Mouse (Mus musculus): ENCODE results near the gene Dmtf1. TPM values are rescaled to one million over a fixed set of nuclear protein-coding genes. Genes with fewer than 3 reads are reported as not detected.

Dmtf1 gene
- polyA plus RNA-seq, 1 experiment = 63.4 TPM

GRCm38 (mm10) chr5:9093490-9093889 is 68.1 kb downstream of the Dmtf1 start:
- Histone ChIP-seq H3K4me3 (ENCODE audit: insufficient read depth, low read length) (no peak overlapping the region), H3K27ac (ENCODE audit: insufficient read depth, low read length) (no peak overlapping the region), H3K4me1 (ENCODE audit: control insufficient read depth, insufficient read depth, low read length) (no peaks in the 10 kb centered on the region)
- TF ChIP-seq CTCF (IDR thresholded peaks at IDR 0.05; ENCODE audit: extremely low read depth, insufficient read depth, low read length) (no peak), POLR2A (IDR thresholded peaks at IDR 0.05; ENCODE audit: extremely low read depth, insufficient read depth, low read length) (no peak)

GRCm38 (mm10) chr5:9092716-9093115 is 68.9 kb downstream of the Dmtf1 start:
- H3K27ac ChIP-seq (ENCODE audit: insufficient read depth, low read length) = no peak overlapping the region
- TF ChIP-seq POLR2A (IDR thresholded peaks at IDR 0.05; ENCODE audit: extremely low read depth, insufficient read depth, low read length) (no peak), CTCF (IDR thresholded peaks at IDR 0.05; ENCODE audit: extremely low read depth, insufficient read depth, low read length) (no peak)
- no peak overlapping the region for H3K4me3 ChIP-seq (ENCODE audit: insufficient read depth, low read length)
- H3K4me1 ChIP-seq (ENCODE audit: control insufficient read depth, insufficient read depth, low read length) = no peaks in the 10 kb centered on the region

GRCm38 (mm10) chr5:9090493-9091106 is 71.0 kb downstream of the Dmtf1 start:
- TF ChIP-seq CTCF (IDR thresholded peaks at IDR 0.05; ENCODE audit: extremely low read depth, insufficient read depth, low read length) = no peak
- no peak for TF ChIP-seq POLR2A (IDR thresholded peaks at IDR 0.05; ENCODE audit: extremely low read depth, insufficient read depth, low read length)
- no peaks in the 10 kb centered on the region for H3K4me1 ChIP-seq (ENCODE audit: control insufficient read depth, insufficient read depth, low read length)
- no peak overlapping the region for H3K27ac ChIP-seq (ENCODE audit: insufficient read depth, low read length)
- H3K4me3 ChIP-seq (ENCODE audit: insufficient read depth, low read length) = no peak overlapping the region

- TF ChIP-seq POLR2A (IDR thresholded peaks at IDR 0.05; ENCODE audit: extremely low read depth, insufficient read depth, low read length) (no peak), CTCF (IDR thresholded peaks at IDR 0.05; ENCODE audit: extremely low read depth, insufficient read depth, low read length) (no peak)
- Histone ChIP-seq H3K27ac (ENCODE audit: insufficient read depth, low read length) (no peak overlapping the region), H3K4me3 (ENCODE audit: insufficient read depth, low read length) (no peak overlapping the region), H3K4me1 (ENCODE audit: control insufficient read depth, insufficient read depth, low read length) (no peaks in the 10 kb centered on the region)
These were observed 74.5 kb downstream of the Dmtf1 start for GRCm38 (mm10) chr5:9086924-9087719.

GRCm38 (mm10) chr5:9079773-9080501 is 81.6 kb downstream of the Dmtf1 start:
- no peak overlapping the region for H3K4me3 ChIP-seq (ENCODE audit: insufficient read depth, low read length)
- no peaks in the 10 kb centered on the region for H3K4me1 ChIP-seq (ENCODE audit: control insufficient read depth, insufficient read depth, low read length)
- TF ChIP-seq POLR2A (IDR thresholded peaks at IDR 0.05; ENCODE audit: extremely low read depth, insufficient read depth, low read length) (no peak), CTCF (IDR thresholded peaks at IDR 0.05; ENCODE audit: extremely low read depth, insufficient read depth, low read length) (no peak)
- no peak overlapping the region for H3K27ac ChIP-seq (ENCODE audit: insufficient read depth, low read length)

GRCm38 (mm10) chr5:9073177-9073854 is 88.3 kb downstream of the Dmtf1 start:
- H3K27ac ChIP-seq (ENCODE audit: insufficient read depth, low read length) = no peak overlapping the region
- H3K4me1 ChIP-seq (ENCODE audit: control insufficient read depth, insufficient read depth, low read length) = no peaks in the 10 kb centered on the region
- TF ChIP-seq CTCF (IDR thresholded peaks at IDR 0.05; ENCODE audit: extremely low read depth, insufficient read depth, low read length) (no peak), POLR2A (IDR thresholded peaks at IDR 0.05; ENCODE audit: extremely low read depth, insufficient read depth, low read length) (no peak)
- H3K4me3 ChIP-seq (ENCODE audit: insufficient read depth, low read length) = no peak overlapping the region

- Histone ChIP-seq H3K4me1 (ENCODE audit: control insufficient read depth, insufficient read depth, low read length) (no peaks in the 10 kb centered on the region), H3K27ac (ENCODE audit: insufficient read depth, low read length) (no peak overlapping the region), H3K4me3 (ENCODE audit: insufficient read depth, low read length) (no peak overlapping the region)
- TF ChIP-seq POLR2A (IDR thresholded peaks at IDR 0.05; ENCODE audit: extremely low read depth, insufficient read depth, low read length) = no peak
- no peak for TF ChIP-seq CTCF (IDR thresholded peaks at IDR 0.05; ENCODE audit: extremely low read depth, insufficient read depth, low read length)
These were observed 90.2 kb downstream of the Dmtf1 start for GRCm38 (mm10) chr5:9071360-9071759.

- TF ChIP-seq CTCF (IDR thresholded peaks at IDR 0.05; ENCODE audit: extremely low read depth, insufficient read depth, low read length) = no peak
- Histone ChIP-seq H3K4me3 (ENCODE audit: insufficient read depth, low read length) (no peak overlapping the region), H3K4me1 (ENCODE audit: control insufficient read depth, insufficient read depth, low read length) (no peaks in the 10 kb centered on the region), H3K27ac (ENCODE audit: insufficient read depth, low read length) (no peak overlapping the region)
These were observed 91.9 kb downstream of the Dmtf1 start for GRCm38 (mm10) chr5:9069599-9070209.

GRCm38 (mm10) chr5:9068886-9069285 is 92.7 kb downstream of the Dmtf1 start:
- H3K27ac ChIP-seq (ENCODE audit: insufficient read depth, low read length) = no peak overlapping the region
- H3K4me3 ChIP-seq (ENCODE audit: insufficient read depth, low read length) = no peak overlapping the region
- TF ChIP-seq POLR2A (IDR thresholded peaks at IDR 0.05; ENCODE audit: extremely low read depth, insufficient read depth, low read length) (no peak), CTCF (IDR thresholded peaks at IDR 0.05; ENCODE audit: extremely low read depth, insufficient read depth, low read length) (no peak)
- H3K4me1 ChIP-seq (ENCODE audit: control insufficient read depth, insufficient read depth, low read length) = no peaks in the 10 kb centered on the region

Other genes with a start within 250 kb of the Dmtf1 start
- 28.3 and 28.8 TPM in 2 replicates for gene Crot, start 164.5 kb downstream of the Dmtf1 start, polyA plus RNA-seq (2012; rRNA removed)
- gene Tmem243, start 61.1 kb downstream of the Dmtf1 start, polyA plus RNA-seq (2012; rRNA removed) = 20.0 and 22.7 TPM in 2 replicates
- gene 9330182L06Rik, start 104.3 kb upstream of the Dmtf1 start, polyA plus RNA-seq (2012; rRNA removed) = 17.8 and 21.3 TPM in 2 replicates

Data from cortical plate, adult 2 months (tissue).